Mouse (Mus musculus): ENCODE data around the gene Gstcd. TPM values are rescaled to one million over a fixed set of nuclear protein-coding genes. Genes with fewer than 3 reads are reported as not detected.

Gstcd gene
- total and polyA plus RNA-seq, 3 experiments, result 33.3 to 67.2 (median 44.6) TPM

DNA sequence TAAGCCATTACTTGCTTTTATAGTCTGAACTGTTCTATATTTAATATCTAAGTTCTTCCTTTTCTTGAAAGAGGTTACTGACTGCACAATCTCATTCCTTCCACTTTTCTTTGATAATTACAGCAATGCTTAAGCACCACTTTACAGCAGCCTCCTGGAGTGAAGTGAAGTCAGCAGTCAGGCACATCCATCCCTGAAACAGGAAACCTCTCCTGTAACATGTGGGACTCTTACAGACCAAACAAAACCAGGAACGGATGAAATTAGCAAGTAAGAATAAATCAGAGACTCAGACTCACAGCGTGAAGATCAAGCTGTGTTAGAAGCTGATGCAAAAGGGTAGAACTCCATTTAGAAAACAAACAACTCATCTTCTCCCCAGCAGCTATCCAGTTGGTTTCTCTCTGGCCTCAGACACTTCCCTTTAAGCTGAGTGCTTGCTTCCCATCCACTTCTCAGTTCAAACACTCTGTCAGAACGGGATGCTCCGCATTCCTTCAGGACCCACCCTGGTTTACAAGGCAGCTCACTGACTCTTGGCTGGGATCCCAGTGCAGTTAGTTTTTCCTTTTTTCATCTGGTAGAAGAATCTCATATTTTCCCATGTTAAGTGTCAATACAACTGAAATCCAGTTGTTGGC is 107.9 kb downstream of the Gstcd start:
- Histone ChIP-seq H3K27ac (ENCODE audit: insufficient read depth, low read depth) (0 out of 2 replicates have a peak overlapping the region, but pooled peaks have one; percentile 31), H3K4me2 (ENCODE audit: insufficient read depth, low read depth, poor library complexity, severe bottlenecking) (no peak overlapping the region), H3K27me3 (replicated peaks) (no peaks in the 10 kb centered on the region), H3K9ac (ENCODE audit: insufficient read depth, low read depth) (no peak overlapping the region), H3K9me3 (replicated peaks; ENCODE audit: low read length) (no peaks in the 10 kb centered on the region), H3K36me3 (replicated peaks in 1 of 2; ENCODE audit: control insufficient read depth in 1 of 2, insufficient read depth in 1 of 2, low read length in 1 of 2) (peaks cover 23 to 63% of the 10 kb centered on the region in 2 experiments), H3K4me3 (replicated peaks in 1 of 3; ENCODE audit: low read depth in 2 of 3, low read length in 2 of 3, poor library complexity in 1 of 3) (no peak overlapping the region), H3K4me1 (ENCODE audit: control insufficient read depth in 1 of 2, insufficient read depth in 2 of 2) (peaks cover 8 to 52% of the 10 kb centered on the region in 2 experiments), H3K79me2 (replicated peaks; ENCODE audit: control insufficient read depth, extremely low read depth, insufficient read depth, poor library complexity, severe bottlenecking) (no peaks in the 10 kb centered on the region)
- dilution Hi-C loops (cut with MboI; ENCODE audit: extremely low pct_ligation_motif_present, extremely low pct_unique_long_range_greater_than_20kb, low sequenced_read_pairs), result no loop called here
- in situ Hi-C loops (cut with MboI; ENCODE audit: low pct_ligation_motif_present, low pct_unique_long_range_greater_than_20kb, low sequenced_read_pairs), result no loop called here
- no peak for DNase-seq (ENCODE audit: extremely low read depth)
- no peak for TF ChIP-seq JUND (conservative IDR thresholded peaks at IDR 0.05; ENCODE audit: low read depth, low read length)
- TF ChIP-seq TCF12 (IDR thresholded peaks at IDR 0.05; ENCODE audit: low read depth, low read length), result no peak
- no peak for TF ChIP-seq SIN3A (IDR thresholded peaks at IDR 0.05; ENCODE audit: low read length)
- no peak for TF ChIP-seq ELF1 (IDR thresholded peaks at IDR 0.05; ENCODE audit: low read depth, low read length)
- TF ChIP-seq MAFK (IDR thresholded peaks at IDR 0.05; ENCODE audit: insufficient replicate concordance, low read length), result no peak
- no peak for TF ChIP-seq USF2 (conservative IDR thresholded peaks at IDR 0.05; ENCODE audit: low read depth, low read length)
- TF ChIP-seq MAZ (IDR thresholded peaks at IDR 0.05; ENCODE audit: low read depth, low read length), result no peak
- no peak for TF ChIP-seq USF1 (IDR thresholded peaks at IDR 0.05; ENCODE audit: low read depth, low read length)
- TF ChIP-seq ETS1 (conservative IDR thresholded peaks at IDR 0.05; ENCODE audit: low read depth, low read length), result no peak
- TF ChIP-seq ZKSCAN1 (IDR thresholded peaks at IDR 0.05; ENCODE audit: borderline replicate concordance, low read depth, low read length), result no peak
- TF ChIP-seq HCFC1 (IDR thresholded peaks at IDR 0.05; ENCODE audit: low read depth, low read length), result no peak
- no peak for TF ChIP-seq TBP (conservative IDR thresholded peaks at IDR 0.05; ENCODE audit: low read depth, low read length)
- no peak for TF ChIP-seq RAD21 (IDR thresholded peaks at IDR 0.05; ENCODE audit: low read depth, low read length)
- no peak for TF ChIP-seq MAX (IDR thresholded peaks at IDR 0.05; ENCODE audit: low read length)
- no peak for TF ChIP-seq ZNF384 (IDR thresholded peaks at IDR 0.05; ENCODE audit: low read depth, low read length)
- TF ChIP-seq ZMIZ1 (IDR thresholded peaks at IDR 0.05; ENCODE audit: low read depth, low read length), result no peak
- TF ChIP-seq NELFE (IDR thresholded peaks at IDR 0.05; ENCODE audit: low read depth, low read length), result no peak
- no peak for TF ChIP-seq CHD2 (IDR thresholded peaks at IDR 0.05; ENCODE audit: low read length)

GRCm38 (mm10) chr3:132981968-132982367 is 109.9 kb downstream of the Gstcd start:
- H3K27ac ChIP-seq (ENCODE audit: insufficient read depth, low read depth), result no peak overlapping the region
- TF ChIP-seq JUN (IDR thresholded peaks at IDR 0.05; ENCODE audit: insufficient read depth, low read depth, low read length) (no peak), USF2 (conservative IDR thresholded peaks at IDR 0.05; ENCODE audit: low read depth, low read length) (no peak), ZKSCAN1 (IDR thresholded peaks at IDR 0.05; ENCODE audit: borderline replicate concordance, low read depth, low read length) (no peak), TCF12 (IDR thresholded peaks at IDR 0.05; ENCODE audit: low read depth, low read length) (no peak)
- in situ Hi-C loops (cut with MboI; ENCODE audit: low pct_ligation_motif_present, low pct_unique_long_range_greater_than_20kb, low sequenced_read_pairs) (no loop called here), dilution Hi-C loops (cut with MboI; ENCODE audit: extremely low pct_ligation_motif_present, extremely low pct_unique_long_range_greater_than_20kb, low sequenced_read_pairs) (no loop called here)
- H3K4me3 ChIP-seq (replicated peaks in 1 of 3; ENCODE audit: low read depth in 2 of 3, low read length in 2 of 3, poor library complexity in 1 of 3), result no peak overlapping the region
- no peak overlapping the region for H3K9ac ChIP-seq (ENCODE audit: insufficient read depth, low read depth)
- H3K36me3 ChIP-seq (replicated peaks in 1 of 2; ENCODE audit: control insufficient read depth in 1 of 2, insufficient read depth in 1 of 2, low read length in 1 of 2), result peaks cover 20 to 51% of the 10 kb centered on the region in 2 experiments
- no peaks in the 10 kb centered on the region for H3K27me3 ChIP-seq (replicated peaks)
- peaks cover 8 to 41% of the 10 kb centered on the region in 2 experiments for H3K4me1 ChIP-seq (ENCODE audit: control insufficient read depth in 1 of 2, insufficient read depth in 2 of 2)
- no peak overlapping the region for H3K4me2 ChIP-seq (ENCODE audit: insufficient read depth, low read depth, poor library complexity, severe bottlenecking)
- H3K79me2 ChIP-seq (replicated peaks; ENCODE audit: control insufficient read depth, extremely low read depth, insufficient read depth, poor library complexity, severe bottlenecking), result no peaks in the 10 kb centered on the region
- H3K9me3 ChIP-seq (replicated peaks; ENCODE audit: low read length), result peaks cover 2% of the 10 kb centered on the region
- DNase-seq (ENCODE audit: extremely low read depth), result no peak
